Mouse (Mus musculus) spleen, embryonic (tissue): ENCODE results near the gene Rragd.
"Not testable (repeated sequence)": the region's sequence is repeated elsewhere in the genome, so short reads cannot be mapped to it uniquely, and the experiment has no call there.

Experiments used
- CTCF ChIA-PET: fragments of 350-600 bp; sonication (Branson Sonifier 250); formaldehyde crosslinking; loops from one replicate; lab custom pipeline; 2022; lab: Charles Lee

Gene Rragd

GRCm38 (mm10) chr4:32982716-32983175 lies at the start of gene Rragd:
TSS of gene Rragd (plus strand) at chr4:32983037.
- CTCF ChIA-PET = interaction anchor here (1.0 kb wide), 1 partner anchor 13 kb away, joined by 3 read pairs; no protein-coding TSS in a partner anchor

- CTCF ChIA-PET = no interaction called here
Measured at GRCm38 (mm10) chr4:32936762-32937341, 46.0 kb upstream of the Rragd start.

- CTCF ChIA-PET = no interaction called here
Measured at GRCm38 (mm10) chr4:32939521-32939920, 43.3 kb upstream of the Rragd start.

DNA sequence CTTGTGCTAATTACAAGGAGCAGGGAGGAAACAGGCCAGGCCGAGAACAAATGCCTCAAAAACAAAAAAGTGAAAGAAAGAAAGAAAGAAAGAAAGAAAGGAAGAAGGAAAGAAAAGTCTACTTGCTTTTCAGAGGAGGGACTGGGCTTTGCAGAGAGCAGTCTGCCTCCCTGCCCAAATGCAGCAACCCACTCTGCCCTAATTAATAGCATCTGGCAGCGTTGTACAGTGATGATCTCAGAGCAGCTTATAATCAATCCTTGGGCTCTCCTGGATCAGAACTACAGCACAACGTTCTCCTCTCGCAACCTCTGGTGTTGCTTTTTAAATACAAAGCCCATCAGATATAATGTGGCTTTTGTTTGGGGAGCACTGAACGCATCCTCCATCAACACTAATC lies 42.9 kb upstream of the Rragd start:
- CTCF ChIA-PET = no interaction called here

DNA sequence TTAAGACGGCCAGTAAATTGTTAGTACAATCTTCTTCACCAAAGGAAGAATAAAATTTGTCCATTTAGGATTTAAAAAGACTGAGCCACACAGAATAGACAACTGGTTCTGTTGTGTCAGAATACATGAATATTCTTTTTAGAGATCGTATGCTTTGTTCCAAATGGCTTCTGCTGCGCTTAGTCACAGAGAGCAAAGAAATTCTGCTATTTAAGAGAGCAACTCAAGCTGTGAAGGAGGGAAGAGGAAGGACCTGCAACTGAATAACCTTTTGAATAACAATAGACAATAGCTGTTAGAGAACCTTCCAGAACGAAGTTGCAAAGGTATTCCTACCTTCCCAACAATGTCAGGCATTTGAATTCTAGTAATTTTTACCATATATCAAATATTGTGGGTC lies 41.9 kb upstream of the Rragd start:
- CTCF ChIA-PET = no interaction called here

- CTCF ChIA-PET = interaction anchor here (0.7 kb wide), 1 partner anchor 358 kb away, joined by 10 read pairs; no protein-coding TSS in a partner anchor
Measured at GRCm38 (mm10) chr4:32947631-32948030, 35.2 kb upstream of the Rragd start.

GRCm38 (mm10) chr4:32948696-32949095 lies 34.1 kb upstream of the Rragd start:
- CTCF ChIA-PET = interaction anchor here (0.6 kb wide), 1 partner anchor 263 kb away, joined by 4 read pairs; no protein-coding TSS in a partner anchor

GRCm38 (mm10) chr4:32950356-32951034 lies 32.3 kb upstream of the Rragd start, which contains the start of gene Ankrd6:
TSS of gene Ankrd6 (minus strand) at chr4:32950841.
- CTCF ChIA-PET = interaction anchor here (0.5 to 0.9 kb wide), 2 partner anchors 12 to 169 kb away, joined by 3 read pairs; no protein-coding TSS in a partner anchor

GRCm38 (mm10) chr4:32951035-32951940 lies 31.5 kb upstream of the Rragd start:
- CTCF ChIA-PET = interaction anchor here (0.5 to 0.9 kb wide), 3 partner anchors 11 to 365 kb away, joined by 3 to 6 read pairs (median 3); no protein-coding TSS in a partner anchor

DNA sequence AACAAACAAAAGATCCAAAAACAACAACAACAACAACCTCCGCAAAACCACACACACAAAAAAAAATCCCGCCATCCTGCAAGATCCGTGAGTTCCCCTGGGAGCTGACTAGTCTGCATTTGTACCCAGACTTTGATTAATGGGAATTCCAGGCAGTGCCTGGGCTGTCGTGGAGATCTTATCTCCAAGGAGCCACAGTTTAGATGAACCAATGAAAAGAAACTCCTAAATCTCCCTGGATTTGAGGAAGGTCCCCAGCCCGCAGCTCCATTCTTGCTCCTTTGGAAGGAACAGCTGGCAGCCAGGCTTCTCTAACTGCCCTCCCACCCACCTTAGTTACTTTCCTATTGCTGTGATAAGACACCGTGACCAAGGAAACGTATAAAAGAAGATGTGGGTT lies 30.2 kb upstream of the Rragd start:
- CTCF ChIA-PET = interaction anchor here (0.6 kb wide), 2 partner anchors 34 to 192 kb away, joined by 3 to 4 read pairs; no protein-coding TSS in a partner anchor

GRCm38 (mm10) chr4:32956423-32956822 lies 26.4 kb upstream of the Rragd start:
- CTCF ChIA-PET = interaction anchor here (0.6 to 0.7 kb wide), 2 partner anchors 17 to 436 kb away, joined by 3 to 5 read pairs; no protein-coding TSS in a partner anchor

DNA sequence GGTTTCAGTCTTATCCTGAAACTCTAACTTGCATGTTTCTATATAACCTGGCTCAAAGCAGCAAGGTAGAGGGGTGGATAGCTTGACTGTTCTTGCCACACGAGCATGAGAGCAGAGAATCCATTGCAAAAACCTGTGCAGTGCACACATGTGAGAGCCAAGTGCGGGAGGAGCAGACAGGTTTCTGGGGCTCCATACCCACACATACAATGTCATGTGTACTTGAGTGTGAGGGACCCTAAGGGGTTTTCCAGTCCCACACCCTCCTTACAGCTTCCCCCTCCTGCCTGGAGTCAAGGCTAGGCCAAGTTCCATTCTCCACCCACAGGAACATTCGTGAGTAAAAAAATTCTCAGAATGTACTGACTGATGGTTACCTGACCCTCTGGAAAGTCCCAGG lies 21.4 kb upstream of the Rragd start:
- CTCF ChIA-PET = interaction anchor here (0.7 kb wide), 1 partner anchor 755 kb away, joined by 4 read pairs; no protein-coding TSS in a partner anchor

DNA sequence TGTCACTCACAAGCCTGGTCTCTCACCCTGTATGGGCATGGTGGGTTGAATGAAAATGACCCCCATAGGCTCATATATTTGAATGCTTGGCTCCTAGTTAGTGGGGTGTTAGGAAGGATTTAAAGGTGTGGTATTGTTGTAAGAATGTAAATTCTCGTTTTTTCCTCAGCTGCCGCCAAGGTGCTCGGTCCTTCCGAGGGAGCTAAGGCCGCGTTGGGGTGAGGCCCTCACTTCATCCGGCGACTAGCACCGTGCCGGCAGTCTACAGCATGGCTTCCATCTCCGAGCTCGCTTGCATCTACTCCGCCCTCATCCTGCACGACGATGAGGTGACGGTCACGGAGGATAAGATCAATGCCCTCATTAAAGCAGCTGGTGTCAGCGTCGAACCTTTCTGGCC lies 18.2 kb upstream of the Rragd start:
- CTCF ChIA-PET = not testable (repeated sequence)

DNA sequence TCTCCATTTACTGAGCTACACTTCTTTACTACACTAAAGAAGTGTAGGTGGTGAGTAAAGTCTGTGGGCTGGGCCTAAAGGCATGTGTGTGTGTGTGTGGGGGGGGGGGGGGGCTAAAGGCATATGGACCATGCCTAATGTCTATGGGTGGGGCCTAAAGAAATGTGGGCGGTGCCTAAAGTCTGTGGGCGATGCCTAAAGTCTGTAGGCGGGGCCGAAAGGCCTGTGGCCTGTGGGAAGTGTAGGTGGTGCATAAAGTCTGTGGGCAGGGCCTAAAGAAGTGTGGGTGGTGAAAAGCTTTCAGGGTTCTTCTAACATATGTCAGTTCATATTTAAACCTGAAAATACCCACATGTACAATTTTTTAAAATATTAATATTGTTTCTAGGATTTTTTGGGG lies 5.5 kb upstream of the Rragd start:
- CTCF ChIA-PET = no interaction called here

DNA sequence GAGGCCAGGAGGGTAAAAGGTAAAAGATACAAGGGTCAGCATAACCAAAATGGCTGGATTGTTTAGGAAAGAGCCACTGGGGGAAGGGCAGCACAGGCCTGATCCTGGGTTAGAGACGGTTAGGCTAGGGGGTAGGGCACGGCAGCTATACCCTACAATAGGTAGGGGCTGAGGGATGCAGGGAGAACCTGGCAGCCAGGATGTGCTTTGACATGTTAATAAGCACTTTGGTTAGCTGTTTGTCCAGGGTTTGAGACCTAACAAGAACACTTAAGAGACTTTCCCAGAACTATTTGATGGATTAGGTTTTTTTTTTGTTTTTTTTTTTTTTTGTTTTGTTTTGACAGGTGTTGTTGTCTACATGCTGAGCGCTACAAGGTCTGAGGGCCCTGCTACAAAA lies 2.8 kb upstream of the Rragd start:
- CTCF ChIA-PET = no interaction called here

- CTCF ChIA-PET = interaction anchor here (0.6 to 0.7 kb wide), 2 partner anchors 333 to 920 kb away, joined by 4 to 5 read pairs; no protein-coding TSS in a partner anchor
Measured at GRCm38 (mm10) chr4:32981617-32982016, 1.2 kb upstream of the Rragd start.

DNA sequence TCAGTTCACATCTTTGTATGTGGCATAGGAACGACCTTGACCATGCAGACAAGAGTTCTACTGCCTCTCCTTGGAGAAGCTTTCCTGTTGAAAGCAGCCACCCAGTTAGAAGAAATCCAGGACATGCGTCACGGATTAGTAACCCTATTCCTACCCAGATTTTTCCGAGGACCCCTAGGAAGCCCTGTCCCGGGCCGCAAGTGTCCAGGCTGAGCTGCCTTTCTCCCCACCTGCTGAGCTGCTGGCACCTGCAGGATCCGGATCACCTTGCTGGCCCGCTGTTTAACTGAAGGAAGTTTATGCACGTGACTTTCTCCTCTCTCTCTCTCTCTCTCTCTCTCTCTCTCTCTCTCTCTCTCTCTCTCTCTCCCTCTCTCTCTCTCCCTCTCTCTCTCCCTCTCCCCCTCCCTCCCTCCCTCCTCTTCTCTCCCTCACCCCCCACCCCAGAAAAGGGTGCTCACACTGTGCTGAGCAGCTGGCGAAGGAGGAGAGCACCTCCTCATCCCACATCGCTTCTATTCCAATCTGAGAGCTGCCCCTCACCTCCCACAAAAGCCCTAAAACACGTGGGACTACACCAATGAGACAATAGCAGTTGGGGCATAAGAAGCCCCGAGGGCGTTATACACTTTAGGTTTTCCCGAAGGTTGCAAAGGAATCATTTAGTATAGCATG lies 659 bp upstream of the Rragd start:
- CTCF ChIA-PET = interaction anchor here (0.6 to 0.7 kb wide), 2 partner anchors 332 to 920 kb away, joined by 4 to 5 read pairs; no protein-coding TSS in a partner anchor

- CTCF ChIA-PET = interaction anchor here (1.0 kb wide), 1 partner anchor 12 kb away, joined by 3 read pairs; no protein-coding TSS in a partner anchor
Measured at GRCm38 (mm10) chr4:32983176-32984155, 629 bp downstream of the Rragd start.

- CTCF ChIA-PET = no interaction called here
Measured at GRCm38 (mm10) chr4:32984242-32984641, 1.4 kb downstream of the Rragd start.
